Mouse (Mus musculus) embryonic stem cell, embryonic (primary cell): ENCODE measurements around the gene Osbp2.

Experiments used
- CTCF ChIA-PET, 4 experiments: fragments of 300-600 bp in 2 of 4; fragments of 350-600 bp in 2 of 4; sonication (Branson Sonifier 250); formaldehyde crosslinking; loops; one replicate each; lab custom pipeline; 2022; ENCODE audit warnings: inconsistent platforms in 2 of 4; lab: Charles Lee
- POLR2A ChIA-PET, 4 experiments: fragments of 300-600 bp in 2 of 4; fragments of 350-600 bp in 2 of 4; sonication (Branson Sonifier 250); formaldehyde crosslinking; loops; one replicate each; lab custom pipeline; 2022; ENCODE audit warnings: antibody characterized with exemption in 4 of 4, inconsistent platforms in 1 of 4; lab: Charles Lee

Osbp2 gene

DNA sequence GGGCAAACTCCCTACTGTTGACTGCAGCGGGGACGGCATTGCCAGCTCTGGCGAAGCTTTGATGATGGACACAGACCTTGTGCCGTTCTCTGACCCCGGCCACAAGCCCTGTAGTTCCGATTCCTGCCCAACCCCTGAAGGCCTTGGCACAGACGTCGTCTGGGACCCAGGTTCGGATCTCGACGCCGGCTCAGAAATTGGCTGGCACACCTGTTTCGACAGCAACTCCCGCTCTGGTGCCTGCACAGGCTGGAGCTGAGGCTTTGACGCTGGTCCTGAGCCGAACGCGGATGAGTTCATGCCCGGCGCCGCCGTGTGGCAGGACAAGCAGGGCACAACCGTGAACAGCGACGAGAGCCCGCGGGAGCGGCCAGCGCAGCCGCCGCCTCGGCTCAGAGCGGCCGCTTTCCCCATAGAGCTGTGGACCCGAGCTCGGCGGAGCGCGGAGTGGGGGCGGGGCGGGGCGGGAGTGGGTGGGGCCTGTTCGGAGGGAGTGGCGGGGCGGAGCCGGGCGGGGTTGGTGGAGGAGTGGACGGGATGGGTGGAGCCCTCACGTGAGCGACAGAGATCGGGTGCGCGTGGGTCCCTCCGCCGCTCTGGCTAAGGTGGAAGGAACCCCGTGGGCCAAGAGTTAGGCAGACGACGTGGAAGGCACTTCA, at the start of gene Osbp2:
Gene Osbp2 (minus strand): TSS at position 450 of the 659 bp plus-strand sequence.
- CTCF ChIA-PET: interaction anchor here (0.5 to 3.4 kb wide), 17 partner anchors 15 to 260 kb away, joined by 3 to 18 read pairs (median 5); partner anchors contain the start of genes 4921536K21Rik (in 1 of the 4), Dusp18 (in 1 of the 4), Sec14l2 (in 1 of the 4) and Slc35e4 (in 1 of the 4)
- POLR2A ChIA-PET: interaction anchor here in 3 of 4 experiments (0.6 to 2.5 kb wide), 30 partner anchors 8 to 771 kb away, joined by 3 to 16 read pairs (median 4); partner anchors contain the start of genes Slc35e4 (in 2 of the 3), 4921536K21Rik (in 1 of the 3), Dusp18 (in 1 of the 3) and Morc2a (in 1 of the 3)

- ChIA-PET CTCF (interaction anchor here in 3 of 4 experiments (0.6 to 2.4 kb wide), 8 partner anchors 9 to 581 kb away, joined by 3 to 23 read pairs (median 6); no protein-coding TSS in a partner anchor), POLR2A (interaction anchor here in 3 of 4 experiments (0.9 to 2.7 kb wide), 32 partner anchors 9 to 264 kb away, joined by 3 to 22 read pairs (median 6); partner anchors contain the start of genes 4921536K21Rik (in 3 of the 3), Dusp18 (in 3 of the 3), Pes1 (in 3 of the 3) and Tcn2 (in 2 of the 3))
Observed at GRCm38 (mm10) chr11:3912875-3913271, 49.2 kb upstream of the Osbp2 start.

- POLR2A ChIA-PET: interaction anchor here in 2 of 4 experiments (1.6 to 2.6 kb wide), 5 partner anchors 8 to 51 kb away, joined by 4 to 17 read pairs (median 10); partner anchors contain the start of genes 4921536K21Rik (in 1 of the 2), Dusp18 (in 1 of the 2) and Pes1 (in 1 of the 2)
- CTCF ChIA-PET: interaction anchor here in 2 of 4 experiments (1.2 to 2.0 kb wide), 4 partner anchors 9 to 33 kb away, joined by 3 to 9 read pairs (median 4); no protein-coding TSS in a partner anchor
Observed at GRCm38 (mm10) chr11:3912100-3912874, 48.6 kb upstream of the Osbp2 start.

DNA sequence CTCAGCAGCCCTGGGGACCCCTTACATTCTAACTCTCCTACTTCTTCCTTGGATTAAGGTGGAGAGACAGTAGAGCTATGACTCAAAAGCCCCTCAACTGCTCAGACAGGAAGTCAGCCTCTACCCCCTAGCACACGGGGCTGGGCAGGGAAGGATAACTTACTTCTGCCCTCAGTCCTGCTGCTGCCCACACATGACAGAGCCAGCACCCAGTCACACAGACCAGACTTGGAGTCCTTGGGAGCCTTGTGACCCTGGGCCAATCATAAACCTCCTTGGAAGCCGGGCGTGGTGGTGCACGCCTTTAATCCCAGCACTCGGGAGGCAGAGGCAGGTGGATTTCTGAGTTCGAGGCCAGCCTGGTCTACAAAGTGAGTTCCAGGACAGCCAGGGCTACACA, 47.7 kb upstream of the Osbp2 start:
- ChIA-PET CTCF (interaction anchor here in 2 of 4 experiments (1.2 to 2.0 kb wide), 4 partner anchors 10 to 32 kb away, joined by 3 to 9 read pairs (median 4); no protein-coding TSS in a partner anchor), POLR2A (interaction anchor here in 2 of 4 experiments (0.6 to 1.7 kb wide), 2 partner anchors 52 to 83 kb away, joined by 4 read pairs; partner anchors contain the start of gene Pes1 (in 1 of the 2))

DNA sequence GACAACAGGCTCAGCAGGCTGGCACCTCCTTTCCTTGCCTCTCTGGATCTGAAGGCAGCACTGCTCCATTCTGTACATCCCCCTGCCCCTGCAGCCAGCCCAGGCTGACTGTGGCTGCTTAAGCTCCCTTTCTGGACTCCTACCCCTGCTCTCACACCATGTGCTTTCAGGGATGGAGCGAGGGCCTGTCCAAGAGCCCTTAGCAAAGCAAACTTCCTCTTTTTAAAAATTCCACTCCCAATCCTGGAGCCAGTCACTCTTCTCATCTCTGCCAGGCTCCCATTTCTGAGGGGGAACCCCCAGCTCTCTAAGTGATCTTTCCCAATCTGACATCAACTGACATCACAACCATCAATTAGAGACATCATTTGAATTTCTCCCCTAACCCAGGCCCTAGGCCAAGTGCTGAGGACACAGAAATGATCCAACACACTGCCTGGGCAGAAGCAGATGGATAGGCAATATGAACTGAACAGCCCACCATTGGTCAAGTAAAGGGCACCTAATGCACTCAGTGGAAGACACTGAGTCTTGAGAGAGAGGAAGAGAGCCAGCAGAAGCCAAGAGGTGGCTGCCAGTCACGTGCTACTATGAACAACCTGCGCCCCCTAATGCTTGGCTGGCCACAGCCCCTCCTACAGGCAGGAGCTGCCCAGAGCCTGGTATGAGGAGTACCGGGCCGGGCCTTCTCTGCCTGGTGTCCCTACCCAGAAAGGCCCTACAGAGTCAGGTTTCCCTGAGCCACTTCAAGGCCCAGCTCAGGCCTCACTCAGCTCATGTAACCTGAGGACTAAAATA, 47.0 kb upstream of the Osbp2 start:
- POLR2A ChIA-PET: interaction anchor here in 2 of 4 experiments (0.6 kb wide), 3 partner anchors 33 to 83 kb away, joined by 3 to 5 read pairs (median 4); partner anchors contain the start of gene Pes1 (in 1 of the 2)
- CTCF ChIA-PET: interaction anchor here in 1 of 4 experiments (1.5 to 2.0 kb wide), 2 partner anchors 10 to 11 kb away, joined by 4 to 9 read pairs; no protein-coding TSS in a partner anchor

- POLR2A ChIA-PET: interaction anchor here (0.6 to 2.2 kb wide), 10 partner anchors 10 to 491 kb away, joined by 3 to 7 read pairs (median 4); partner anchors contain the start of genes 4921536K21Rik (in 2 of the 4), Dusp18 (in 2 of the 4) and Pes1 (in 1 of the 4)
- CTCF ChIA-PET: interaction anchor here in 3 of 4 experiments (0.5 to 1.8 kb wide), 6 partner anchors 12 to 577 kb away, joined by 3 to 6 read pairs (median 3); no protein-coding TSS in a partner anchor
Observed at GRCm38 (mm10) chr11:3909236-3909635, 45.5 kb upstream of the Osbp2 start.

DNA sequence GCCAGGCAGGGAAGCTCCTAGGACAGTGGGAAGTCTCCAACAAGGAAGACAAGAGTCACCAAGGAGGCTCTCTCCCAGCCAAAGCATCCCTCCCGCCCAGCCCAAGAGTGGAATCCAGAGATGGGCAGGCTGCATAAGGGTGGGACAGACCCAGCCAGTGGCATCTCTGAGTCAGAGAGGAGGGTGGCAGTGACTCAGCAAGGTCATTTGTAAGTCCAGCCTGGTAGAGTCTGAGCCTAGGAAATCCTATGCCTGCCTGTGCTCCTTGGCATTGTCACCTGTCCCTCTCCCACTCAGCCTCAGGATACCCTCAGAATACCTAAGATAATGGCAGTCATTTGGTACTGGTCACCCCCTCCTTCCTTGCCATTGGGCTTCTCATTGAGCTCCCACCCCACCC, 41.7 kb upstream of the Osbp2 start:
- POLR2A ChIA-PET: interaction anchor here in 2 of 4 experiments (1.1 to 3.0 kb wide), 9 partner anchors 8 to 255 kb away, joined by 3 to 17 read pairs (median 4); partner anchors contain the start of genes 4921536K21Rik (in 2 of the 2), Dusp18 (in 2 of the 2), Slc35e4 (in 2 of the 2) and Ccdc157 (in 1 of the 2)
- CTCF ChIA-PET: interaction anchor here in 3 of 4 experiments (0.5 to 1.9 kb wide), 7 partner anchors 9 to 355 kb away, joined by 3 to 7 read pairs (median 3); partner anchors contain the start of gene Slc35e4 (in 1 of the 3)

DNA sequence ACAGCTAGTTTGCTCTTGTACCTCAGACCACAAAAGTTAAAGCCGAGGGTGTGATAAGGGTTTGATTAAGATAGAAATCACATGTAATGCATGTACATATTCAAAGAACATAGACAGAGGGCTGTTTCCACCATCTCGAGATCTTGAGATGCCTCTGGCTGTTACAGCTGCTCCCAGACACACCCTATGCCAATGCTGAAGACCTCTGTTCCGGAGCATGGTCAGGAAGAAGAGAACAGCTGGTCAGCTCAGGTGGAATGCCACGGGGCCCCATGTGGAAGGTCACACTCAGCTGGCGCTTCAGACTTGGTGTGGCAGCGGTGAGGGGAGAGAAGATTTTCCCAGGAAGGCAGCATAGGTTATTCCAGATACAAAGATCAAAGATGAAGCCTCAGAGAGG, 41.0 kb upstream of the Osbp2 start:
- ChIA-PET CTCF (interaction anchor here in 3 of 4 experiments (0.8 to 1.9 kb wide), 7 partner anchors 9 to 66 kb away, joined by 3 to 6 read pairs (median 3); partner anchors contain the start of gene Slc35e4 (in 2 of the 3)), POLR2A (interaction anchor here in 2 of 4 experiments (1.1 to 3.0 kb wide), 7 partner anchors 9 to 256 kb away, joined by 3 to 17 read pairs (median 5); partner anchors contain the start of genes 4921536K21Rik (in 2 of the 2), Dusp18 (in 2 of the 2), Slc35e4 (in 2 of the 2) and Ccdc157 (in 1 of the 2))

DNA sequence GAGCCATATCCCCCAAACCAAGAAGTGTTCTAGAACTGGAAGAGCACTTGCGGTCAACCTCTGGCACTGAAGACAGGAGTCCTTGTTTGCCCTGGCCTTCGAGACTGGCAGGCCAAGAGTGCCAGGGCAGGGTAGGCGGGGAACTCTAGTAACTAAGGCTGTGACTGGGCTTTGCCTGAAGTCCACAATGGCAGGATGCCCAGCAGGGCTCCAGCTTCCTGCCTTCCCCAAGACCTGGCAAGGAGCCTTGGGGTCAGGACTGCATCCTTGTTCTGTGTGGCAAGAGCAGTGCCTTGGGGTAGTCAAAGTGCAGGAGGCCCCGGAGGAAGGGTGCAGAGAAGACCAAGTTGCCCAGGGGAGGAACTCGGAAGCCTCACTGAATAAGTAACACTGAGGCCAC, 39.3 kb upstream of the Osbp2 start:
- POLR2A ChIA-PET: interaction anchor here in 2 of 4 experiments (1.1 to 3.0 kb wide), 5 partner anchors 11 to 85 kb away, joined by 3 to 17 read pairs (median 6); partner anchors contain the start of genes Slc35e4 (in 2 of the 2), Pes1 (in 1 of the 2) and Tcn2 (in 1 of the 2)
- CTCF ChIA-PET: interaction anchor here in 2 of 4 experiments (1.4 kb wide), 2 partner anchors 18 kb away, joined by 5 to 6 read pairs; no protein-coding TSS in a partner anchor

DNA sequence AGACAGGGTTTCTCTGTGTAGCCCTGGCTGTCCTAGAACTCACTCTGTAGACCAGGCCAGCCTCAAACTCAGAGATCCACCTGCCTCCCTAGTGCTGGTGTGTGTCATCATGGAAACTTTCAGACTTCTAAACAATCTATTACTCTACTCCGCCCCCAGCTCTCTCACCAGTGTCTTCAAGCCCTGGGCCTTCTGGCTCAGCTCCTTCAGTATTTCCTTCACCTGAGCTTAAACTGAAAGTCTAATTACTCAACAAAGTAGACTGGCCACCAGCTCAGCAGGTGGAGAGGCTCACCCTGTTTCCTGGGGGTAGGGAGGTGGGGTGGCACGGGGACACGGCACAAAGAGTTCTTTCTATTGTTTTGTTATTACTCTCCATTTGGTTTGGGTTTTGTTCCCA, 38.8 kb upstream of the Osbp2 start:
- ChIA-PET CTCF (interaction anchor here in 3 of 4 experiments (0.7 to 1.4 kb wide), 3 partner anchors 19 kb away, joined by 4 to 6 read pairs (median 5); no protein-coding TSS in a partner anchor), POLR2A (interaction anchor here in 3 of 4 experiments (0.5 to 2.4 kb wide), 6 partner anchors 11 to 928 kb away, joined by 3 to 10 read pairs (median 6); partner anchors contain the start of genes Pes1 (in 1 of the 3), Slc35e4 (in 1 of the 3) and Tcn2 (in 1 of the 3))

DNA sequence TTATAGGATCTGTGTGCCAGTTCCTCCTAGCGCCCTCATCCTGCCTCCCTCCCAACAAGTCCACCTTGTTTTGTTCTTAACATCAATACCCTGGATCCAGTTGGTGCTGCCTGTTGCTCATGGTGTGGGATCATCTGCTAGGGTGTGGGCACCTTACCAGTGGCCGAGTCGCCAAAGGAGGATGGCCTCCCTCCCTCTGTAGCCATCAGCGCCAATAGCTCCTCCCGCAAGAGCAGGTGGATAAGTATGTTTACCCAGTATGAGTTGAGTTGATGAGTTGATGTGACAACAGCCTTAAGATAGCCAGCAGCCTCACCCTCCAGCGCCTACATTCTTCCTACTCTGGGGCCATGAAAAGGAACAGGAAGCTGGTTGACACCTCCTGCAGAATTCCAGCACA, 36.6 kb upstream of the Osbp2 start:
- CTCF ChIA-PET: no interaction called here
- POLR2A ChIA-PET: interaction anchor here in 2 of 4 experiments (1.2 to 2.2 kb wide), 3 partner anchors 9 to 13 kb away, joined by 5 to 10 read pairs (median 6); partner anchors contain the start of gene Slc35e4 (in 1 of the 2)

- ChIA-PET POLR2A (interaction anchor here (1.0 to 3.4 kb wide), 18 partner anchors 9 to 524 kb away, joined by 3 to 21 read pairs (median 5); partner anchors contain the start of genes Pes1 (in 2 of the 4), Slc35e4 (in 2 of the 4), Morc2a (in 1 of the 4) and Osbp2 (in 1 of the 4)), CTCF (interaction anchor here in 3 of 4 experiments (1.1 to 1.9 kb wide), 7 partner anchors 16 to 25 kb away, joined by 3 to 9 read pairs (median 4); partner anchors contain the start of gene Slc35e4 (in 2 of the 3))
Observed at GRCm38 (mm10) chr11:3895933-3896332, 32.2 kb upstream of the Osbp2 start.

DNA sequence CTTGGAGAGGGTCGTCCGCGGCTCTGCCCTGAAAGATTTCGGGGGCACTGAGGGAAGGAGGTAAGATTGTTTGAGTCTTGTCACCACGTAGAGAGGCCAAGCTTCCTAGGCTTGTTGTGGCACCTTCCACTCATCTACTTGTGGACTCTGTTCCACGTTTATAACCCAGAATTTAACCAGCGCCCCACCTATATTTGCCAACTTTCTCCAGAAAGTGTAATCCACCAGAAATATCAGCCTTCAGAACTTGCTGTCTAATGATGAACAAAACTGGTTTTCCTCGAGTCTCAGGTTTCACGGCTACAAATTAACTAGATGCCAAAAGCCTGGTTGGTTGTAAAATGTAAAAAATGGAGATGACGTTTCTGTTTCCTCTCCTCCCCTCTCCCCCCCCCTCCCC, 31.8 kb upstream of the Osbp2 start:
- ChIA-PET POLR2A (interaction anchor here (0.6 to 3.4 kb wide), 30 partner anchors 9 to 523 kb away, joined by 3 to 21 read pairs (median 4); partner anchors contain the start of genes Morc2a (in 2 of the 4), Pes1 (in 2 of the 4), Slc35e4 (in 2 of the 4) and Osbp2 (in 1 of the 4)), CTCF (interaction anchor here in 3 of 4 experiments (0.8 to 1.9 kb wide), 9 partner anchors 15 to 31 kb away, joined by 3 to 9 read pairs (median 4); partner anchors contain the start of genes Slc35e4 (in 2 of the 3) and Osbp2 (in 1 of the 3))

GRCm38 (mm10) chr11:3894406-3895281, 30.9 kb upstream of the Osbp2 start, which contains the start of the genes 4921536K21Rik and Dusp18:
Gene 4921536K21Rik, minus strand, starts transcription at chr11:3895098.
Gene Dusp18, plus strand, starts transcription at chr11:3895240.
- POLR2A ChIA-PET: interaction anchor here (0.6 to 3.4 kb wide), 28 partner anchors 8 to 541 kb away, joined by 3 to 21 read pairs (median 4); partner anchors contain the start of genes Morc2a (in 2 of the 4), Pes1 (in 2 of the 4), Slc35e4 (in 2 of the 4) and Osbp2 (in 1 of the 4)
- CTCF ChIA-PET: interaction anchor here in 3 of 4 experiments (0.8 to 1.8 kb wide), 8 partner anchors 15 to 30 kb away, joined by 3 to 8 read pairs (median 4); partner anchors contain the start of genes Osbp2 (in 1 of the 3) and Slc35e4 (in 1 of the 3)
